Mouse (Mus musculus) heart, postnatal 0 days (tissue): Measurements from ENCODE around the gene Klhdc8a.

Experiments
- CTCF ChIP-seq: IDR thresholded peaks from 2 replicates; pipeline ENCODE4 v1.5.1; 2016; ENCODE audit warnings: antibody characterized with exemption, control low read depth, low read depth
- EP300 ChIP-seq: IDR thresholded peaks from 2 replicates; pipeline ENCODE4 v1.6.1; 2016; ENCODE audit warnings: antibody characterized with exemption, low read depth

GRCm38 (mm10) chr1:132296051-132296450 is 2.4 kb upstream of the Klhdc8a start:
- TF ChIP-seq CTCF, result no peak
- no peak for TF ChIP-seq EP300
